Mouse (Mus musculus) cerebellum, adult 2 months (tissue): Measurements from ENCODE around the gene Rab5c. TPM values are rescaled to one million over a fixed set of nuclear protein-coding genes. Genes with fewer than 3 reads are reported as not detected.
A peak's percentile ranks its signal among the peaks of the same experiment; 100 is the strongest.

Experiments used
- DNase-seq, 2 experiments: peaks; one replicate each; pipeline ENCODE4 v3.0.0; 2021
- H3K27ac ChIP-seq: fragments of 200-500 bp; 2 replicates; pipeline ENCODE4 v1.5.1; 2012; ENCODE audit warnings: low read length, control low read depth, inconsistent platforms; ENCODE audit not compliant: insufficient read depth
- H3K27me3 ChIP-seq: fragments of 200-500 bp; 2 replicates; pipeline ENCODE4 v1.6.1; 2012; ENCODE audit warnings: inconsistent platforms, mild to moderate bottlenecking, low read length, moderate library complexity; ENCODE audit not compliant: control insufficient read depth, insufficient read depth
- H3K4me1 ChIP-seq: fragments of 200-500 bp; 2 replicates; pipeline ENCODE4 v1.6.1; 2011; ENCODE audit warnings: low read length; ENCODE audit not compliant: control insufficient read depth, insufficient read depth
- H3K4me3 ChIP-seq: fragments of 200-500 bp; replicated peaks from 2 replicates; pipeline ENCODE3; 2011; ENCODE audit warnings: mild to moderate bottlenecking, low read depth, low read length, control low read depth; ENCODE audit not compliant: insufficient read depth
- CTCF ChIP-seq: fragments of 200-500 bp; IDR thresholded peaks from 2 replicates; pipeline ENCODE4 v1.5.1; 2011; ENCODE audit warnings: low read depth, mild to moderate bottlenecking, control low read depth, low read length, moderate library complexity, borderline replicate concordance; ENCODE audit not compliant: insufficient read depth
- POLR2A ChIP-seq: fragments of 200-500 bp; IDR thresholded peaks from 2 replicates; pipeline ENCODE4 v1.6.1; 2011; ENCODE audit warnings: low read length, control low read depth, borderline replicate concordance; ENCODE audit not compliant: insufficient read depth
- WGBS: fragments of 180-500 bp; shearing (Covaris S2); methylation state at CpG from one replicate; pipeline ENCODE4 v1.1.7; 2018; 5-methylcytosine and 5-hydroxymethylcytosine counted together
- polyA plus RNA-seq: library from polyadenylated mRNA; depleted of rRNA; stranded (reverse); fragments of >200 nt; gene quantifications from 2 replicates; pipeline ENCODE4 v1.2.3, GENCODE M21; 2012

Rab5c gene
- polyA plus RNA-seq, 1 experiment: 187 TPM

GRCm38 (mm10) chr11:100710528-100710927, 27.5 kb downstream of the Rab5c start:
- TF ChIP-seq POLR2A: no peak
- TF ChIP-seq CTCF: no peak
- 81% methylated on average over 15 of the region's 15 CpGs for WGBS
- peaks cover 5% of the 10 kb centered on the region for H3K4me1 ChIP-seq
- H3K4me3 ChIP-seq: no peak overlapping the region
- no peak overlapping the region for H3K27ac ChIP-seq
- no peaks in the 10 kb centered on the region for H3K27me3 ChIP-seq
- no peak for DNase-seq

GRCm38 (mm10) chr11:100709201-100709810, 28.7 kb downstream of the Rab5c start:
- no peak for TF ChIP-seq POLR2A
- Histone ChIP-seq H3K4me3 (no peak overlapping the region), H3K27ac (no peak overlapping the region), H3K4me1 (peaks cover 5% of the 10 kb centered on the region), H3K27me3 (no peaks in the 10 kb centered on the region)
- 90% methylated on average over 9 of the region's 9 CpGs for WGBS
- no peak for DNase-seq

DNA sequence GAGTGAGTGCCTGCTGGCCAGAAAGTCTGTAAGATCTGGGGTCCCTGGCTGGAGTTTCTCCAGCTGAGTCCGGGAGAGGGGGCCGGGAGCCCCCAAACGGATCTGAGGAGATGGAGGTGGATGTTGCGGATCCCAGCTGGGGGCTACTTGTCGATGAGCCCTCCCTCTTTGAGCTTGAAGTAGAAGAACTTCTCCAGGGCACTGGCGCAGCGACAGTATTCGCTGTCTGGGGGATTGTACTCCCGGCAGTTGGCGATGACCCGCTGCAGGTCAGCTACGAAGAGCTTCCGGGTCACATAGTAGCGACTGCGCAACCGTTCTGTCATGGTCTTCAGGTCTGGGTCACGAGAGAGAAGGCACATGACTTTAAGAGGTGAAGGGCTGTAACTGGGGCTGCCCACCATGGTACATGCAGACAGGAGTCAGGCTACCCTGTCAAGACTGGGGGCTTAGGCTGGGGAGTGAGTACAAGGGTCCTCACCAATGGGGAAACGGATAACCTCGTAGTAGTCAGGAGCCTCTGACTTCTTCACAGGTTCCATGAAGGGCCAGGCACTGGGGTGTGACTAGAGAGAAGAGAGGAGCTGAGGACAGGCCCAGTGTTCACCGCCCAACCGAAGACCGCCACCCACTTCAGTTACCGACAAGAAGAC, 32.8 kb downstream of the Rab5c start:
- Histone ChIP-seq H3K27me3 (no peaks in the 10 kb centered on the region), H3K27ac (no peak overlapping the region), H3K4me3 (no peak overlapping the region), H3K4me1 (no peaks in the 10 kb centered on the region)
- WGBS: 87% methylated on average over 23 of the region's 23 CpGs
- no peak for DNase-seq
- TF ChIP-seq POLR2A (no peak), CTCF (no peak)

DNA sequence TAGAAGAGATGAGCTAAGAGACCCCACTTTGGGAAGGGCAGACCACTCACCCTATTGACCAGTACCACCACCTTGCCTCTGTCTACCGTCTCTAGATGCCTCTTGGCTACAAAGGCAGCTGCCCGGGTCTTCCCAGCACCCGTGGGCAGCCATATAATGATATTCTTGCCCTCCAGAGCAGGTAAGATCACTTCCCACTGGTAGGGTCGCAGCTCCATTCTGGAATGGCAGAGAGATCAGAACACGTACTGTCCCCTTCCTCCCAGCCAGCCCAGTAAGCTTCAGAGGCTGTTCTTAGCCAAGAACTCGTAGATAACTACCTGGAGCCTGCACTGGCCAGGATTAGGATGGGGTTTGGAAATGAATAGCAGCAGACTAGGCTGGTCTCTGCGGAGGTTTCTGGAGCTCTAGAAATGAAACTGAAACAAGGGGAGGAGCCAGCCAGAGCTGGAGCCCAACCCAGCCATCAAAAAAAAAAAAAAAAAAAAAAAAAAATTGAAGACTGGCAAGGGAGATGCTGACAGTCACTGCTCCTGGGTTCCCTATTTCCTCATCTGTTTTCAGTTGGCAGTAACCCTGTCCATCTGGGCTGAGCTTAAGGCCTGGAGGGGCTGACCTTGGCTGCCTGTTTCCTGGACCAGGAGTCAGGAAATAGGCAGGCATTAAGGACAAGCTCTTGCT, 34.0 kb downstream of the Rab5c start, which contains the start of gene Dhx58:
Gene Dhx58 (minus strand): TSS at position 421 of the 681 bp plus-strand sequence.
- TF ChIP-seq POLR2A: no peak
- Histone ChIP-seq H3K4me1 (no peaks in the 10 kb centered on the region), H3K4me3 (no peak within 1 kb of the TSS), H3K27me3 (no peaks in the 10 kb centered on the region), H3K27ac (no peak within 1 kb of the TSS)
- 52% methylated on average over 7 of the region's 7 CpGs for WGBS
- DNase-seq: no peak

- WGBS: 68% methylated on average over 11 of the region's 11 CpGs
- no peak for DNase-seq
- no peak overlapping the region for H3K4me3 ChIP-seq
- no peaks in the 10 kb centered on the region for H3K4me1 ChIP-seq
- H3K27me3 ChIP-seq: no peaks in the 10 kb centered on the region
- TF ChIP-seq POLR2A (no peak), CTCF (no peak)
- H3K27ac ChIP-seq: no peak overlapping the region
Observed at GRCm38 (mm10) chr11:100703366-100703765, 34.6 kb downstream of the Rab5c start.

DNA sequence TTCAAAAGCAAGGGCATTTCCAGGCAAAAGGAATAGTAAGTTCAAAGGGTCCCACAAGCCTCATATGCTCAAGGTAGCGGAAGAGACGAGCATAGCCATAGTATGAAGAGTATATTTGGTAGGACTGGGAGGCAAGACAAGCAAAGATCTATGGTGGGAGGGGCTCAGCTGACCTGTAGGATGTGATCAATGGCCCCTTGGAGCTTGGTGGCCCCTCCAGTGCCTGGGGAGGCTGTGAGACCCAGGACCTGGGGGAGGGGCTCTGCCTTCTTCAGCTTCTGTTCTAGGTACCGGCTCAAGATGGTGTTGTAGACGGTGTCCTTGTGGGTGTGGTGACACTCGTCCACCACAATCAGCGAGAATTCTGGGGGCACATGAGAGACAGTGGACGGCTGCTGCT, 35.1 kb downstream of the Rab5c start:
- WGBS: 60% methylated on average over 7 of the region's 7 CpGs
- DNase-seq: no peak
- Histone ChIP-seq H3K27me3 (no peaks in the 10 kb centered on the region), H3K4me1 (no peaks in the 10 kb centered on the region), H3K27ac (no peak overlapping the region), H3K4me3 (no peak overlapping the region)
- TF ChIP-seq POLR2A: no peak
- no peak for TF ChIP-seq CTCF

GRCm38 (mm10) chr11:100702081-100702851, 35.7 kb downstream of the Rab5c start:
- Histone ChIP-seq H3K27me3 (no peaks in the 10 kb centered on the region), H3K4me1 (no peaks in the 10 kb centered on the region), H3K4me3 (no peak overlapping the region), H3K27ac (no peak overlapping the region)
- TF ChIP-seq POLR2A (no peak), CTCF (peak; percentile 97)
- DNase-seq: peak; percentile 66 to 68
- 21% methylated on average over 19 of the region's 19 CpGs for WGBS
